Mouse (Mus musculus): ENCODE measurements around the gene AU022751. TPM values are rescaled to one million over a fixed set of nuclear protein-coding genes. Genes with fewer than 3 reads are reported as not detected.
"Not testable (repeated sequence)": the region's sequence is repeated elsewhere in the genome, so short reads cannot be mapped to it uniquely, and the experiment has no call there.

The AU022751 gene
- not detected in 2 replicates for total RNA-seq (2017)

DNA sequence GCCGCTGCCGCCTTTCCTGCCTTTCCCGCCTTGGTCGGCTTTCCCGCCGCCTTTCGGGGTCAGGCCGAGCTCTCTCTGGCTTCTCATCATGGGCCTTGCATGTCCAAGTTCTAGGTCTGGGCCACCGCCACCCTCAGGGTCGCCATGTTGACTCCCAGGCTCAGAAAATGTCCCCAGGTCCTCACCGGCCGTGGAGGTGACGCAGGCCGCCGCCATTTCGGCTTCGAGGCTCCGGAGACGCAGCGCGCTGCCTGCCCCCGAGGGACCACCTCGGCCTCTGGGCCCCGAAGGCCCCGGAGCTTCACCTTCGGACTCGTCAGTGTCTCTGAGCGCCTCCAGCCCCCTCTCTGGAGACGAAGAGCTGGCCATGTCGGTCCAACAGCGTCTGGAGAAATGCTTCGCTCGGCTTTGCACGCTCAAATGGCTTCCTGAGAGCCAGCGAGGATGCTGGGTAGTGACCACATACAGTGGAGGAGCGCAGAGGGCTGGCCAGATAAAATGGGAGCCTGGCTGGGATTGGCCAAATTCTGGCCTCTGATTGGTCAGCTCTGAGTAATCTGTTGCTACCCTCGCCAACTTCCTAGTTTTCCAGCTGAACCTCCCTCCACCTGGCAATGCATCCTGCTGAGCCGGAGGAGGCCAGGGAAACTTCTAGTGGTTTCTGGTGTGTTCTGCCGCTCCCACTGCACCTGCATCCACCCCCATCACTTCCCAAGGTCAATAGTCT, at the start of gene AU022751:
Gene AU022751 (minus strand): TSS at position 466 of the 727 bp plus-strand sequence.
- no peak for ATAC-seq (ENCODE audit: extremely low read depth, insufficient number of reproducible peaks, low FRiP score, poor library complexity, severe bottlenecking)

DNA sequence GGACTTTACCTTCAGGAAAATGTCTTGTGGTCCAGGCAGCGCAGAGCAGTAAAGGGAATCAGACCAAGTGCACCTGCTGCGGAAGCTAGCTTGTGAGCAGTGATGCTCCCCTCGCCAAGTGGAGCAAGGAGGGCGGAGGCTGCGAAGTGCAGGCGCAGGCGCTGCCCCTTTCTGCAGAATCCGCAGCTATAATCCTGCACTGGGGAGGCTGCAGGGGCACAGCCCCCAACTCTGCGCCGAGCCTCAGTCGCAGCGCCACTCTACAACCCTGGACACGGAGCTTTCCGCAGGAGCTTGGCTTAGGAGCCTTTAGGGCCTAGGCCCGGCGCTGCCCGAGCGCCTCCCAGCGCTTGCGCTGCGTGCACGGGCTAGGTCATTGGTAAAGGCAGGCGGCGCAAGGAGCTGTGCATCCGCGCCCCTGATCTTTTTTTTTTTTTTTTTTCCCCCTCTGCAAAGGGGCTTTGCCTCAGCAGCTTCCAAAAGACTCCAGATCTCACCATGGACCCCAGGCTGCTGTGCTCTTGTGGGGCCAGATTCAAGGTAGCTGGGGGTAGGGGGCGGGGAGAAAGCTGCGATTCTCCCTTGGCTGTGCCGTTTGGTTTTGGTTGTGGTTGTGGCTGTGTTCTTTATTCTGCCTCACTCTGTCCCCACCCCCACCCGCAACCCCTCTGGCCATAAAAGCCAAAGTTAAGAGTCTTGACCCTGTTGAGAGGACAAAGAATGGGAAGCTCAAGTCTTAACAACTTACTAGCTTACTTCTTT, 9.0 kb upstream of the AU022751 start:
- ATAC-seq (ENCODE audit: extremely low read depth, insufficient number of reproducible peaks, low FRiP score, poor library complexity, severe bottlenecking) = no peak

GRCm38 (mm10) chrX:6091547-6091946, 8.3 kb upstream of the AU022751 start:
- no peak for ATAC-seq (ENCODE audit: extremely low read depth, insufficient number of reproducible peaks, low FRiP score, poor library complexity, severe bottlenecking)

DNA sequence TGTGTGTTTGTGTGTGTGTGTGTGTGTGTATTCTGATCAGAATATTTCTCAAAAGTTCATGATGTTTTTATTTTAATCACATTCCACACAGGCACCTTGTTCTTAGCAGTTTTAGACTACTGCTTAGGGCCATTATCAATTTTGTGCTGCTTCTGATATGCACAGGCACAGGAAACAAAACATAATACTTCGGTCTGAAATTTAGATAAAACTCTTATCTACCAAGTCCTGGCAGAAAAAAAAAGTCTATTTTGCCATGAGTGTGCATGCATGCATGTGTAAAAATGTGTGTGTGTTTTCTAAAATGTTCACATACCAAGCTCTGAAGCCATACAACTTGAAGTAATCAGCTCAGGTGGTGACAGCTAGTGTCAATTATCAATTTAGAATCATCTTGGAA, 21.7 kb downstream of the AU022751 start:
- ATAC-seq (ENCODE audit: extremely low read depth, insufficient number of reproducible peaks, low FRiP score, poor library complexity, severe bottlenecking) = no peak

DNA sequence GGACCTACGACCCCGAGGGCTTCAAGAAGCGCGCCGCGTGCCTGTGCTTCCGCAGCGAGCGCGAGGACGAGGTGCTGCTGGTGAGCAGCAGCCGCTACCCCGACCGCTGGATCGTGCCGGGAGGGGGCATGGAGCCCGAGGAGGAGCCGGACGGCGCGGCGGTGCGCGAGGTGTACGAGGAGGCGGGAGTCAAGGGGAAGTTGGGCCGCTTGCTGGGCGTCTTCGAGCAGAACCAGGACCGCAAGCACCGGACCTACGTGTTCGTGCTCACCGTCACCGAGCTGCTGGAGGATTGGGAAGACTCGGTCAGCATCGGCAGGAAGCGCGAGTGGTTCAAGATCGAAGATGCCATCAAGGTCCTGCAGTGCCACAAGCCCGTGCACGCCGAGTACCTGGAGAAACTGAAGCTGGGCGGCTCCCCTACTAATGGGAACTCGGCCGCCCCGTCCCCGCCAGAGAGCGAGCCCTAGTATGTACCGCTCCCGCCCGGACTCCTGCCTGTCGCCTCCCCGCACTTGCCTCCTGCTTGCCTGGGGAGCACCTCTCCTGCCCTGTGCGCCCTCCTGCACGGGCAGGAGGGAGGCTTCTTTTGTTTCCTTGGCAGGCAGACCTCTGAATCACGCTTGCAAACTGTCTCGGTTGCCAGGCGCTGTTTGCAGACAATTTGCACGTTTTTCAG, 35.1 kb downstream of the AU022751 start:
- not testable (repeated sequence) for ATAC-seq (ENCODE audit: extremely low read depth, insufficient number of reproducible peaks, low FRiP score, poor library complexity, severe bottlenecking)

DNA sequence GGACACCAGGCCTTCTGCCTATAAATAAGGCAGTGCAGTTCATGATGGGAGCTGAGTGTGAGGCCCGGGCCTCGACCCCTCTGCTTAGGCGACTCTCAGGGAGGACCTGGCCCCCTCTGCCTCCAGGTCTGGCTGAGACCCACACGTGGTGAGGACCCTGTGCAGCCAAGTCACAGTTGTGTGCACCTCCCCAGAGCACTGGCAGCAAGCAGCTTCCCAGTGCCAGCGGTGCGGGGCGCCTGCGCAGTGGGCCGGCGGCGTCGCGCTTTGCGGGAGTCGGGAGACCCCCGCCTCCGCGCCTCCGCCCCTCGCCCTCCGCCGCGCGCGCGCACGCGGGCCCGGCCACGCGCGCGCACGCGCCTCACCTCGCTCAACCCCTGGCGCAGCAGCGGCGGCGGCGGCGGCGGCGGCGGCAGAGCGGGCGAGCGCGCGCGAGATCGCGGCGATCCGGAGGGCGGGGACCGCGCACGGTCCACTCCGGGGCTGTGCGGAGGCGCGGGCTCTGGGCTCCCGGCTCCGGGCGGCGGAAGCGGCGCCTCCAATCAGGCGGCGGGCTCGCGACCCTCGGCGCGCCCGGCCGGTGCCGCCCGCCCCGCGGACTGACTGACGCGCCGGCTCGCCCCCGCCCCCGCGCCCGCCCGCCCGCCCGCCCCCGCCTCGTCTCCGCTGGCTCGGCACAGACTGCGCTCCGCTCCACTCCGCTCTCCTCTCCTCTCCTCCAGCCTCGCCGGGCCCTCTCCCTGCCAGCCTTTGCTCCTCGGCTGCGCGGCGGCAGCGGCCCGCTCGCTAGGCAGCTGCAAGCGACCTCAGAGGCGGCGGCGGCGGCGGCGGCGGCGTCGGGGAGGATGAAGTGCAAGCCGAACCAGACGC, 35.9 kb downstream of the AU022751 start, which contains the start of gene Nudt11:
Gene Nudt11 (plus strand): TSS at position 388 of the 870 bp plus-strand sequence.
- ATAC-seq (ENCODE audit: extremely low read depth, insufficient number of reproducible peaks, low FRiP score, poor library complexity, severe bottlenecking) = not testable (repeated sequence)

Other genes with a start within 250 kb of the AU022751 start
- gene Nudt11, start 36.0 kb downstream of the AU022751 start, total RNA-seq (2017) = not detected in 2 replicates
- not detected in 2 replicates for gene Nudt10, start 89.6 kb upstream of the AU022751 start, total RNA-seq (2017)
- not detected in 2 replicates for gene Bmp15, start 237.3 kb upstream of the AU022751 start, total RNA-seq (2017)

Data from neutrophil, adult 5-6 weeks (primary cell).